Mouse (Mus musculus) CD4-positive, CD25-positive, alpha-beta regulatory T cell, adult 4 months (primary cell): Measurements from ENCODE around the gene Draxin. TPM values are rescaled to one million over a fixed set of nuclear protein-coding genes. Genes with fewer than 3 reads are reported as not detected.
"Not testable (repeated sequence)": the region's sequence is repeated elsewhere in the genome, so short reads cannot be mapped to it uniquely, and the experiment has no call there.

Experiments
- ATAC-seq: one replicate; pipeline ENCODE4 v1.8.0; 2017
- polyA plus RNA-seq, 2 experiments: library from polyadenylated mRNA; unstranded; fragments of 100-300 nt; shearing (Covaris generic); gene quantifications; one replicate each; pipeline ENCODE4 v1.2.1; 2017

Gene Draxin
- polyA plus RNA-seq, 2 experiments from 2014 or later, result not detected

DNA sequence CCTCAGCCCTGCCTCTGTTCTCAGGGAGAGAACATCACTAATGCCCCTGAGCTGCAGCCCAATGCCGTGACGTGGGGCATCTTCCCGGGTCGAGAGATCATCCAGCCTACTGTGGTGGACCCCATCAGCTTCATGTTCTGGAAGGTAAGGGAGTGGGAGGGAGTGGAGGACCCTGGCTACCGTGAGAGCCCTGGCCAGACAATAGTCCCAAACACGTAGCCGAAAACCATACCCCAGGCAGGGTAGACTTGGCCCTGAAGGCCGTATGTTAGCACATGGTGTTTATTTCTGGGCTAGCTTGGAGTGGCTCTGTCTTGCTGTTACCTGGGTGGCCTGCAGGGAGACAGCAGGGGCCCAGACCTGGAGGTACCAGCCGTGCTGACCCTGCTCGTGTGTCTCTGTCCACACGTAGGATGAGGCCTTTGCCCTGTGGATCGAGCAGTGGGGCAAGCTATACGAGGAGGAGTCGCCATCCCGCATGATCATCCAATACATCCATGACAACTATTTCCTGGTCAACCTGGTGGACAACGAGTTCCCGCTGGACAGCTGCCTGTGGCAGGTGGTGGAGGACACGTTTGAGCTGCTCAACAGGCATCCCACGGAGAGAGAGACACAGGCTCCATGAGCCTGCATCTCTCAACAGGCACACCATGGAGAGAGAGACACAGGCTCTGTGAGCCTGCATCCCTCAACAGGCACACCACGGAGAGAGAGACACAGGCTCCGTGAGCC, 75.4 kb downstream of the Draxin start:
- ATAC-seq, result no peak

GRCm38 (mm10) chr4:148053417-148053920, 77.0 kb downstream of the Draxin start:
- no peak for ATAC-seq

GRCm38 (mm10) chr4:148052976-148053375, 77.5 kb downstream of the Draxin start:
- ATAC-seq, result no peak

DNA sequence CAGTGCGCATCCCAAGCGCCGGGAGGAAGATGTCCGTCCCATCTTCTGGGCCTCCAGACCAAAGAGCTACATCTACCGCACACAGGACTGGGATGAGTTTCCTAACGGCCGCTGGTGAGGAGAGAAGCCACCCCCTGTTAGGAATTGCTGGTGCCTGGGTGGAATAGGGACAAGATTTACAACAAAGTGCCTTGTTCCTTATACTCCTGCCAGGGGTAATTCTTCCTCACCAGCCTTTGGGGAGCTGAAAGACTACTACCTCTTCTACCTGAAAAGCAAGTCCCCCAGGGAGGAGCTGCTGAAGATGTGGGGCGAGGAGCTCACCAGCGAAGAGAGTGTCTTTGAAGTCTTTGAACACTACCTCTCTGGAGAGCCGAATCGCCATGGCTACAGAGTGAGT, 78.6 kb downstream of the Draxin start:
- no peak for ATAC-seq

DNA sequence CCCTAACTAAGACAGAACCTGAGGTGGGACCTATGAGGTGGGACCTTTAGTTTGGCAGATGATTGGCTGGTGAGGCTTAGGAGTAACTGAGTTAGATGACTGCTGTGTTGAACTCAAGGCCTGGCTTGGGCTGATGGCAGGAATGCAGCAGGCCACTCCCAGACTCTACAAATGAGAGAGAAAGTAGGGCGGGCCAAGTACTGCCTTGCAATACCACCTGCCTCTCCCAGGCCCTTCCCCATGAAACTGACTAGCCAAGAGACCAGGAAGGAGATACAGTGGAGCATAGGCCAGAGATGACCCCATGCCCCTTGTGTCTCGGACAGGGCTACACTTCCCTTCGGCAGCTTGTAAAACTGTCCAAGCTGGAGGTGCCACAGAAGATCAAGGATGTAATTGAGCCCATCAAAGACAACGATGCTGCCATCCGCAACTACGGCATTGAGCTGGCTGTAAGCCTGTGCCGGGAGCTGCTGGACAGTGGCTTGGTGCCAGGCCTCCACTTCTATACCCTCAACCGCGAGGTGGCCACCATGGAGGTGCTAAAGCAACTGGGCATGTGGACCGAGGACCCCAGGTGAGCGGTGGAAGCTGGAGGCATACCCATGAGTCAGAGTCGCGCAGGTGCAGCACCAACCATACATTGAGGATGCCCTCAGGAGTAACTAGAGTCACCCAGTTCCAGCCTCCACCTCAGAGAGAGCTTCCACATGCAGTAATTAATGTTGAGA, 79.3 kb downstream of the Draxin start:
- ATAC-seq, result no peak

DNA sequence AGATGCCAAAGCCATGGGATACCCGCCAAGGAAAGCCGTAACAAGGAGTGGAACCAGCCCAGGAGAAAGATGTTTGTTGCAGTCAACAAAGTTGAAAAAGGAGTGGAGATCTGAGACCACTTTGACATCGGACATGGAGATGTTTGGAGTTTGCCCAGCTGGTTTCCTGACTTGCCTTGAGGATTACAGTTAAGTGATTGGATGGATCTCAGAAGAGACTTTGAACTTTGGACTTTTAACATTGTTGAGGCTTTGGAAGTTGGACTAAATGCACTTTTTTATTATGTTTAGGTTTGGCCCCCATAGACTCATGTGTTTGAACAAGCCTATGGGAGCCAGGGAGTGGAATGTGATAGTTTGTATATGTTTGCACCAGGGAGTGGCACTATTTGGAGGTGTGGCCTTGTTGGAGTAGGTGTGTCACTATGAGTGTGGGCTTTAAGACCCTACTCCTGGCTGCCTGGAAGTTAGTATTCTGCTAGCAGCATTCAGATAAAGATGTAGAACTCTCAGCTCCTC, 80.0 kb downstream of the Draxin start:
- not testable (repeated sequence) for ATAC-seq

Other genes with a start within 250 kb of the Draxin start
- 10 to 100 TPM; 19.5 to 31.9 TPM for gene Mfn2, start 226.0 kb downstream of the Draxin start, polyA plus RNA-seq
- gene Plod1, start 193.9 kb downstream of the Draxin start, polyA plus RNA-seq, result 1 to 10 TPM; 5.2 to 8.7 TPM
- gene 2510039O18Rik, start 189.8 kb downstream of the Draxin start, polyA plus RNA-seq, result 1 to 10 TPM; 8.3 to 9.4 TPM
- not detected for gene Nppb, start 144.9 kb downstream of the Draxin start, polyA plus RNA-seq
- not detected for gene Nppa, start 130.0 kb downstream of the Draxin start, polyA plus RNA-seq
- gene Clcn6, start 91.9 kb downstream of the Draxin start, polyA plus RNA-seq, result 1 to 10 TPM; 4.2 to 5.5 TPM
- gene Mthfr, start 91.6 kb downstream of the Draxin start, polyA plus RNA-seq, result 10 to 100 TPM in 1 of 2 experiments, 1 to 10 TPM in 1; 6.8 to 23.1 TPM
- gene Agtrap, start 42.7 kb downstream of the Draxin start, polyA plus RNA-seq, result 10 to 100 TPM; 19.0 to 20.0 TPM
- gene Mad2l2, start 314 bp downstream of the Draxin start, polyA plus RNA-seq, result 10 to 100 TPM; 35.8 to 41.2 TPM
- 10 to 100 TPM; 44.1 to 56.6 TPM for gene Fbxo6, start 21.4 kb upstream of the Draxin start, polyA plus RNA-seq
- 1 to 10 TPM; 2.2 to 2.6 TPM for gene Fbxo44, start 29.8 kb upstream of the Draxin start, polyA plus RNA-seq
- not detected for gene Fbxo2, start 29.9 kb upstream of the Draxin start, polyA plus RNA-seq
- not detected for gene Disp3, start 157.3 kb upstream of the Draxin start, polyA plus RNA-seq